Mouse (Mus musculus): Measurements from ENCODE around the gene 9230102O04Rik. TPM values are rescaled to one million over a fixed set of nuclear protein-coding genes. Genes with fewer than 3 reads are reported as not detected.

9230102O04Rik gene
- 4.9 TPM for polyA plus RNA-seq (2014; fragmentation: Illumina TruSeq; extraction: RNeasy Lipid Tissue Mini Kit (QIAGEN cat#74804); ENCODE audit: low read depth, low replicate concordance)

DNA sequence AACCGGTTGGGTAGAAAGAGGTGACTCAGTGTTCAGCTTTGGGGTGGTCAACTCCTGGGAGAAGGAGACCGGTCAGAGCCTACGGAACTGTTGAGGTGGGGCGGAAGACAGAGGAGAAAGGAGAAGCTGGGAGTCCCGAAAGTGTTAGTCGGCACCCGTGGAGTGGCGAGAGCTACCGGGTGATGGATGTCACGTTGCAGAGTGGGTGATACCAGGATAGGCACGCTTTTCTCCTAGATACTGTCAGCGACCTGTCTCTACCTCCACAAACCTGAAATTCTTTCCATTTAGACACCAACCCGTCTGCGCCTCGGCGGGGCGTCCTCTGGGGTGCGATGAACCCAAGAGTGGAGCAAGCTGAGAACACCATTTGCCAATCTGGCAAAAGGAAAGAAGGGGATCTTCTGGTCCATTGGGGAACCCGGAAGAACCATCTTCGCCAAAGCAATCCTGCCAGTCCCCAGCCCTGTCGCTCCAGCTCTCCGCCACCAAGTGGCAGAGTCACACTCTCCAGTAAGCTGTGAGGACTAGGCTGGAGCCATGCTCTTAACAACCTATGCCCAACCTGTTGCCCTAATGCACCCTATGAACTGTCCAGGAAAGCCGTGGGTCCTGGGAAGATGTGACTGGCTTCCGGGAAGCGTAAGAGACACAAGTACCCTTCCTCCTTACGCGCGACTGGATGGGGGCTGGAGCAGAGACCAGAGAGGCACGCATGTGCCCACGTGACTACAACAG lies at the start of gene 9230102O04Rik:
Gene 9230102O04Rik, minus strand, starts transcription at position 628 of the 738 bp plus-strand sequence.

DNA sequence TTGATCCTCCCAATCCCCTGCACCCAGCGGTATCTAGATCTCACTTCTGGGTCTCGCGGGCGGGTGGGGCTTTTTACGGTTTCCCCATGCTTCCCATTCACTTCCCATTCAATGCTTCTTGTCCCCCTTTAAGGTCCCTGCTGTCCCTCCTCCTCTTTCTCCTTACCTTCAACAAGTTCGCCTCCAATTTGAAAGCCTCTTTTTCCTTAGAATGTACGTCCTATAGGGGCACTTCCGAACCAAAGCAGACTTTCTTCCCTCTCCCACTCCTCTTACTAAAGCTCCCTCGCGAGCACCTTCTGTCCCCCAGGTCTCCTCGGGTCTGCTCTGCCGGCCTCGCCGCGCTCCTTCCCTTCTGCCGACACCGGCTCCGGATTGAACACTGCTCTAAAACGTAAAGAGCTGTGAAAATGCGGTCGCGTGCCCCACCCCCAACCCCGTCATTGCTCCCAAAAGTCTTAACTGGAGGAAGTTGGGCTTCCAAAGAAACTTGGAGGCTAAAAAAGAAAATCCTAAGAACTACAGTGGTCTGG lies 377 bp upstream of the 9230102O04Rik start, which contains the start of gene Gata3:
Gene Gata3, minus strand, starts transcription at position 384 of the 533 bp plus-strand sequence.

DNA sequence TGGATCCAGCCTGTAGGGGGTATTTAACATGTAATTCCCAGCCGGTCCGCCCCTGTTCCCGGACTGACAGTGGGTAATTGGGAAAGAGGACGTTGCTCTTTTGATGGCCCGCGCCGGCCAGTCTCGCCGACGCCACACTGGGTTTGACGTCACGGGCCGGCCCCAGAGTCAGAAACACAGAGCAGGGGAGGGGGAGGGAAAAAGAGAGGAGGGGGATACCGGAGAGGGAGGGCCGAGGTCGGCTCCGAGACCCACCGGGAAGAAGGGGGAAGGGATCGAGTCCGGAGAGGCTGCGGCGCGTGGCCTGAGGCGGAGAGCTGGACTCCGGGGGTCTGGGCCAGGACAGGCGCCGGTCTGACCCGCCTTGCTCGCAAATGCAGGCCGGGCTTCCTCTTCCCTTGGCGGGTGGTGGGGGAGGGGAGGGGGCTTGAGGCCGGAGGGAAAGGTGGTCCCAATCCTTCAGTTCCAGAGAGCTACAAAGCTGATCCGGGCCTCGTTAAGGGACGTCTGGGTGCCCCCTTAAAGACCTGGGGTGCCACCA lies 8.2 kb downstream of the 9230102O04Rik start, which contains the start of gene 4930412O13Rik:
Gene 4930412O13Rik, plus strand, starts transcription at position 202 of the 541 bp plus-strand sequence.

Other genes with a start within 250 kb of the 9230102O04Rik start
- gene 4930412O13Rik, start 8.3 kb downstream of the 9230102O04Rik start, polyA plus RNA-seq (2014; fragmentation: Illumina TruSeq; extraction: RNeasy Lipid Tissue Mini Kit (QIAGEN cat#74804); ENCODE audit: low read depth, low replicate concordance), result 5.8 TPM
- gene Gata3, start 494 bp upstream of the 9230102O04Rik start, polyA plus RNA-seq (2014; fragmentation: Illumina TruSeq; extraction: RNeasy Lipid Tissue Mini Kit (QIAGEN cat#74804); ENCODE audit: low read depth, low replicate concordance), result 15.0 TPM
- 9.2 TPM for gene Taf3, start 159.1 kb upstream of the 9230102O04Rik start, polyA plus RNA-seq (2014; fragmentation: Illumina TruSeq; extraction: RNeasy Lipid Tissue Mini Kit (QIAGEN cat#74804); ENCODE audit: low read depth, low replicate concordance)
- gene Atp5c1, start 191.0 kb upstream of the 9230102O04Rik start, polyA plus RNA-seq (2014; fragmentation: Illumina TruSeq; extraction: RNeasy Lipid Tissue Mini Kit (QIAGEN cat#74804); ENCODE audit: low read depth, low replicate concordance), result 346 TPM
- gene Kin, start 191.1 kb upstream of the 9230102O04Rik start, polyA plus RNA-seq (2014; fragmentation: Illumina TruSeq; extraction: RNeasy Lipid Tissue Mini Kit (QIAGEN cat#74804); ENCODE audit: low read depth, low replicate concordance), result 14.9 TPM
- 6.3 TPM for gene Itih2, start 241.9 kb upstream of the 9230102O04Rik start, polyA plus RNA-seq (2014; fragmentation: Illumina TruSeq; extraction: RNeasy Lipid Tissue Mini Kit (QIAGEN cat#74804); ENCODE audit: low read depth, low replicate concordance)